Mouse (Mus musculus) hindbrain, embryonic 10.5 days (tissue): Measurements from ENCODE around the gene Gm10309. TPM values are rescaled to one million over a fixed set of nuclear protein-coding genes. Genes with fewer than 3 reads are reported as not detected.
"Not testable (repeated sequence)": the region's sequence is repeated elsewhere in the genome, so short reads cannot be mapped to it uniquely, and the experiment has no call there.

ENCODE experiments used
- DNase-seq: peaks from one replicate; pipeline ENCODE4 v3.0.0-alpha.2; 2017; ENCODE audit warnings: low spot score
- H3K27ac ChIP-seq: fragments of 300-500 bp; sonication (generic); 2 replicates; pipeline ENCODE4 v1.5.1; 2016; ENCODE audit warnings: mild to moderate bottlenecking, moderate library complexity
- H3K27me3 ChIP-seq: fragments of 300-500 bp; sonication (generic); 2 replicates; pipeline ENCODE4 v1.6.1; 2016; ENCODE audit warnings: mild to moderate bottlenecking; ENCODE audit not compliant: poor library complexity, insufficient read depth, severe bottlenecking
- H3K36me3 ChIP-seq: fragments of 300-500 bp; sonication (generic); 2 replicates; pipeline ENCODE4 v1.6.1; 2016; ENCODE audit warnings: mild to moderate bottlenecking, moderate library complexity
- H3K4me1 ChIP-seq: fragments of 300-500 bp; sonication (generic); replicated peaks from 2 replicates; pipeline ENCODE4 v1.6.1; 2016; ENCODE audit warnings: mild to moderate bottlenecking
- H3K4me3 ChIP-seq: fragments of 300-500 bp; sonication (generic); 2 replicates; pipeline ENCODE4 v1.5.1; 2016; ENCODE audit warnings: mild to moderate bottlenecking, moderate library complexity
- H3K9me3 ChIP-seq: fragments of 300-500 bp; sonication (generic); 2 replicates; pipeline ENCODE4 v1.6.1; 2016; ENCODE audit warnings: mild to moderate bottlenecking, moderate library complexity
- WGBS: fragments of 180-500 bp; shearing (Covaris S2); methylation state at CpG from one replicate; pipeline ENCODE4 v1.1.7; 2016; 5-methylcytosine and 5-hydroxymethylcytosine counted together
- polyA plus RNA-seq: library from polyadenylated mRNA; unstranded; fragments of >200 nt; fragmentation: Nextera tagmentation; extraction: Ambion mirVana; gene quantifications from 2 replicates; pipeline ENCODE4 v1.2.1, GENCODE M21; 2016

Gm10309 gene
- polyA plus RNA-seq, 1 experiment from 2014 or later: 0.14 TPM

DNA sequence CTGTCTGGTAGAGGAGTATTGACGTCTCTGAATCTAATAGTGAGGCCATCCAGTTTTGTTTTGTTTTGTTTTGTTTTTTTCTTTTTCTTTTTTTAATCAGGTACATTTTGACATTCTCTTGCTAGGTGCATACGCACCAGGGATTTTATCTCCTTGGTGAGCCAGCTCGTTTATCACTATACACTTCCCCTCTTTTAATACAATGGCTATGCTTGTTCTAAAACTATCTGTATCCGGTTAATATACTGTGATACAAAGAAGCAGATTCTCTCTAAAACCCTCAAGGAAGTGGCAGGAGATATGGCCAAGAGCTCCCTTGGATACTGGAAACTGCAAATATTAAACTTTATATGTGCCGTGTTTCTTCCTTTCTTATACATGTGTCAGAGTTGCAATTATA lies 18.4 kb downstream of the Gm10309 start:
- no peak for DNase-seq
- WGBS: 92% methylated on average over 5 of the region's 5 CpGs
- Histone ChIP-seq H3K9me3 (no peaks in the 10 kb centered on the region), H3K4me3 (no peak overlapping the region), H3K27ac (no peak overlapping the region), H3K4me1 (peaks cover 6% of the 10 kb centered on the region; the same call in 1 of the 2 replicates), H3K36me3 (no peaks in the 10 kb centered on the region), H3K27me3 (no peaks in the 10 kb centered on the region)

DNA sequence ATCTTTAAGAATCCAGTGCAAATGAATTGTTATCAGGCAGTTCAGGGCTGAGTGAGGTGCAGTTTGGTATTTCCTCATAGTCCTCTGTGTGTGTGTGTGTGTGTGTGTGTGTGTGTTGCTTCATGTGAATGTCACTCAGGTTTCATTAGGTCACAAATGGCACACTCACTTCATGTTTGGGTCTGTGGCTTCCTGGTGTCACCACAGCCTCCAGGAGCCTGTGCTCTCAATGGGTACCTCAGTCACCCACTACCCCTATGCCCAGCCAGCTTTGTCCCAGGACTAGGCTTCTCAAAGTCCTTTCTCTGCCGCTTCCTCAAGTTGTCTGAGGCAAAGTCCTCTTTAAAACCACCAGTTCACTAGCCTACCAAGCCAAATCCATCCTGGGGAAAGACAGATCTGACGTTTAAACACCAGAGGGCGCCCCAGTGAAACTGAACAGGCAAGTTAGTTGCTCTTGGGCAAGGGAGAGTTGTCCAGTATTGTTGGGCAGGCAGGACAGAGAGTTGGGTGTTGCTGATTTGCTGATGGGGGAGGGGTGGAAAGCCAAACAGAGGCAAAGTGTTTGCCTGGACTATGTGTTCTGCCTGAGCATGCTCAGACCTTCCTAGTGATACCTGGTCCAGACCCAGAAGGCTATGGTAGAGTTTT lies 20.8 kb downstream of the Gm10309 start:
- Histone ChIP-seq H3K36me3 (no peaks in the 10 kb centered on the region), H3K4me1 (peaks cover 9% of the 10 kb centered on the region; the same call in 1 of the 2 replicates), H3K27me3 (no peaks in the 10 kb centered on the region), H3K27ac (no peak overlapping the region), H3K9me3 (no peaks in the 10 kb centered on the region), H3K4me3 (no peak overlapping the region)
- 13% methylated on average over 3 of the region's 3 CpGs for WGBS
- peak; percentile 80 for DNase-seq

- H3K9me3 ChIP-seq: no peaks in the 10 kb centered on the region
- no peaks in the 10 kb centered on the region for H3K27me3 ChIP-seq
- DNase-seq: no peak
- peaks cover 9% of the 10 kb centered on the region; the same call in 1 of the 2 replicates for H3K4me1 ChIP-seq
- H3K4me3 ChIP-seq: no peak overlapping the region
- H3K27ac ChIP-seq: no peak overlapping the region
- H3K36me3 ChIP-seq: no peaks in the 10 kb centered on the region
- WGBS: 93% methylated on average over 10 of the region's 10 CpGs
These were observed 22.4 kb downstream of the Gm10309 start for GRCm38 (mm10) chr17:86482675-86483074.

GRCm38 (mm10) chr17:86479406-86479805 lies 25.6 kb downstream of the Gm10309 start:
- no peaks in the 10 kb centered on the region for H3K9me3 ChIP-seq
- no peaks in the 10 kb centered on the region for H3K36me3 ChIP-seq
- no peaks in the 10 kb centered on the region for H3K27me3 ChIP-seq
- H3K4me1 ChIP-seq: peaks cover 4% of the 10 kb centered on the region; the same call in 1 of the 2 replicates
- no peak overlapping the region for H3K4me3 ChIP-seq
- no peak overlapping the region for H3K27ac ChIP-seq
- DNase-seq: no peak
- 84% methylated on average over 10 of the region's 10 CpGs for WGBS

DNA sequence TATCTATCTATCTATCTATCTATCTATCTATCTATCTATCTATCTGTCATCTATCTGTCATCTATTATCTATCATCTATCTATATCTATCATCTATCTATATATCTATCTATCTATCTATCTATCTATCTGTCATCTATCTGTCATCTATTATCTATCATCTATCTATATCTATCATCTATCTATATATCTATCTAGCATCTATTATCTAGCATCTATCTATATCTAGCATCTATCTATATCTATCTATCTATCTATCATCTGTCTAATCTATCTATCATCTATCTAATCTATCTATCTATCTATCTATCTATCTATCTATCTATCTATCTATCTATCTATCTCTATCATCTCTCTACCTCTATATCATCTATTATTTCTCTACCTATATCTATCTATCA lies 27.6 kb downstream of the Gm10309 start:
- H3K27me3 ChIP-seq, H3K4me1 ChIP-seq, DNase-seq, H3K9me3 ChIP-seq, H3K4me3 ChIP-seq, H3K36me3 ChIP-seq, H3K27ac ChIP-seq: not testable (repeated sequence)

GRCm38 (mm10) chr17:86476674-86477073 lies 28.4 kb downstream of the Gm10309 start:
- H3K27me3 ChIP-seq: no peaks in the 10 kb centered on the region
- no peak overlapping the region for H3K4me3 ChIP-seq
- H3K4me1 ChIP-seq: 0 out of 2 replicates have a peak, but pooled peaks cover 3% of the 10 kb centered on the region
- H3K36me3 ChIP-seq: no peaks in the 10 kb centered on the region
- H3K9me3 ChIP-seq: no peaks in the 10 kb centered on the region
- DNase-seq: no peak
- 89% methylated on average over 10 of the region's 10 CpGs for WGBS
- H3K27ac ChIP-seq: no peak overlapping the region

- Histone ChIP-seq H3K36me3 (no peaks in the 10 kb centered on the region), H3K4me3 (no peak overlapping the region), H3K27me3 (peaks cover 10% of the 10 kb centered on the region; the same call in 1 of the 2 replicates), H3K9me3 (no peaks in the 10 kb centered on the region), H3K27ac (no peak overlapping the region), H3K4me1 (peaks cover 24% of the 10 kb centered on the region)
- DNase-seq: no peak
- 50% methylated on average over 5 of the region's 5 CpGs for WGBS
These were observed 33.3 kb downstream of the Gm10309 start for GRCm38 (mm10) chr17:86471684-86472083.

DNA sequence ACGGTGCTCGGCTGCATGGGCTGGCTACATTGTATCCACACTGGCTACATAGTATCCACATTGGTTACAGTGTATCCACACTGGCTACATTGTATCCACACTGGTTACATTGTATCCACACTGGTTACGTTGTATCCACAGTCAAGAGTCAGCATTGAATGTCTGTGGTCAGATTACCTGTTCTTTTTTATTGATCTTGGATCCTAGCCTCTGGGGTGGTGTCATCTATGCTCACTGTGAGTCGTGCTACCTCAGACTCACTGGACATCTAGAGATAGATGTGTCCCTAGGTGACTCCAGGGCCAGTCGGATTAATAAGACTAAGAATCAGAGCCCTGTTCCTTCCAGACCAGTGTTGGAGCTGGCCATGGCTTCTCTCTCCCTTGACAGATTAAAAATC lies 34.9 kb downstream of the Gm10309 start:
- no peak for DNase-seq
- Histone ChIP-seq H3K9me3 (no peaks in the 10 kb centered on the region), H3K36me3 (no peaks in the 10 kb centered on the region), H3K4me3 (no peak overlapping the region), H3K4me1 (peaks cover 39% of the 10 kb centered on the region), H3K27me3 (peaks cover 12% of the 10 kb centered on the region; the same call in 1 of the 2 replicates), H3K27ac (no peak overlapping the region)
- 90% methylated on average over 5 of the region's 5 CpGs for WGBS

DNA sequence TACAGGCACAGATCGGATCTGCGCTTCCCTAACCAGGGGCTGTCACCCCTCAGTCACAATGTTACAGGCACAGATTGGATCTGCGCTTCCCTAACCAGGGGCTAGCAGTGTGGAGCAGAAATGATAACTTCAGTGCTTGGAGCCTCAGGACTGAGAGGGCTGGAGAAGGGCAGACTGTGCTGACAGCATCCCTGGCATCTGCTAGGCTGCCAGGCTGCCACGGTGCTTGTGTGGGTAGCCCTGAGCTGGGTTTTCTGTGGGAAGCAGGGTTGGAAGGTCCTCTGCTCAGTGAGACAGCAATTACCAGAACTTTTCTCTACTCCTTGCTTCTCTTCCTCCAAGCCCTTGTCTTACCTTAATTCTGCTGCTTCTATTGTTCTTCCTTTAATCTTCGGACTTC lies 37.1 kb downstream of the Gm10309 start:
- Histone ChIP-seq H3K4me1 (peaks cover 51% of the 10 kb centered on the region), H3K4me3 (no peak overlapping the region), H3K36me3 (no peaks in the 10 kb centered on the region), H3K27me3 (peaks cover 12% of the 10 kb centered on the region; the same call in 1 of the 2 replicates), H3K27ac (no peak overlapping the region), H3K9me3 (no peaks in the 10 kb centered on the region)
- WGBS: 72% methylated on average over 5 of the region's 5 CpGs
- no peak for DNase-seq

- 45% methylated on average over 10 of the region's 10 CpGs for WGBS
- Histone ChIP-seq H3K27me3 (peaks cover 12% of the 10 kb centered on the region; the same call in 1 of the 2 replicates), H3K4me3 (no peak overlapping the region), H3K36me3 (no peaks in the 10 kb centered on the region), H3K4me1 (peaks cover 51% of the 10 kb centered on the region), H3K27ac (peak overlapping the region; percentile 56; the same call in 1 of the 2 replicates), H3K9me3 (no peaks in the 10 kb centered on the region)
- no peak for DNase-seq
These were observed 37.6 kb downstream of the Gm10309 start for GRCm38 (mm10) chr17:86467291-86467898.

GRCm38 (mm10) chr17:86466871-86467270 lies 38.2 kb downstream of the Gm10309 start:
- H3K4me3 ChIP-seq: no peak overlapping the region
- no peaks in the 10 kb centered on the region for H3K36me3 ChIP-seq
- DNase-seq: no peak
- H3K27me3 ChIP-seq: peaks cover 12% of the 10 kb centered on the region; the same call in 1 of the 2 replicates
- H3K4me1 ChIP-seq: peaks cover 51% of the 10 kb centered on the region
- H3K9me3 ChIP-seq: no peaks in the 10 kb centered on the region
- 57% methylated on average over 7 of the region's 7 CpGs for WGBS
- peak overlapping the region; percentile 56 for H3K27ac ChIP-seq

DNA sequence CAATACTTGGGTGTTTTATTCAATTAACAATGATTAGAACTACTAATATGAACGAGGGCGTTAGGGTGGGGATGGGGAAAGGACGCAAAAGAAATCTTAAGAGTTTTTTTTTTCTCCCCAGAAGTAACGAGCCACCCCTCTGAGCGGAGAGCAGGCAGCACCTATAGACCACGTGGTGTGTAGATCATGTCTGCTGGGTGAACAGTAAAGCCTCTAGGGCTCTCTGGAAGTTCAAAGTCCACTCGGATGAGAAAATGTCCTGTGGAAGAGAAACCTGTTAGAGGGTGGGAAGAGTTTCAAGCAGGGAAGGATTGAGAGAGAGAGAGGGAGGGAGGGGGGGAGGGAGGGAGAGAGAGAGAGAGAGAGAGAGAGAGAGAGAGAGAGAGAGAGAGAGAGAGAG lies 38.6 kb downstream of the Gm10309 start:
- H3K4me3 ChIP-seq: no peak overlapping the region
- WGBS: 78% methylated on average over 7 of the region's 7 CpGs
- peak overlapping the region; percentile 56 for H3K27ac ChIP-seq
- H3K36me3 ChIP-seq: no peaks in the 10 kb centered on the region
- DNase-seq: no peak
- peaks cover 12% of the 10 kb centered on the region; the same call in 1 of the 2 replicates for H3K27me3 ChIP-seq
- H3K4me1 ChIP-seq: peaks cover 51% of the 10 kb centered on the region
- H3K9me3 ChIP-seq: no peaks in the 10 kb centered on the region

- H3K4me3 ChIP-seq: no peak overlapping the region
- 70% methylated on average over 13 of the region's 13 CpGs for WGBS
- H3K4me1 ChIP-seq: peaks cover 51% of the 10 kb centered on the region
- H3K27me3 ChIP-seq: peaks cover 12% of the 10 kb centered on the region; the same call in 1 of the 2 replicates
- no peak for DNase-seq
- H3K36me3 ChIP-seq: no peaks in the 10 kb centered on the region
- H3K9me3 ChIP-seq: no peaks in the 10 kb centered on the region
- no peak overlapping the region for H3K27ac ChIP-seq
These were observed 39.2 kb downstream of the Gm10309 start for GRCm38 (mm10) chr17:86465865-86466264.
